In genomic region chr2:19714025-19714424, GRCm38 (mm10) we compare ENCODE assay signal across 25 mouse cellular contexts. TPM values are rescaled to one million over a fixed set of nuclear protein-coding genes. Genes with fewer than 3 reads are reported as not detected.
DNase-seq lines count a peak whose midpoint lies in the region; ATAC-seq and TF ChIP-seq lines count a peak whose summit lies in the region.
"Had no signal": no experiment of that assay in that cellular context is flagged by ENCODE, and none has a peak within 500 bp of the region (broad histone marks: within the 10 kb centered on the region; RNA-seq: fewer than 3 reads in every experiment).

No protein-coding gene starts in this region.

- TF ChIP-seq RAD21 in MEL (IDR thresholded peaks at IDR 0.05; ENCODE audit: low read depth, low read length), result no peak

- TF ChIP-seq POLR2A in MEL (IDR thresholded peaks at IDR 0.05; ENCODE audit: control insufficient read depth in 1 of 2, insufficient read depth in 1 of 2, low read depth in 1 of 2, low read length in 2 of 2, poor library complexity in 1 of 2), result no peak

- WGBS in liver, embryonic 16.5 days (ENCODE audit: insufficient replicate concordance), result 31% methylated on average over 3 of the region's 3 CpGs

- no peak overlapping the region for H3K9ac ChIP-seq in MEL (ENCODE audit: control insufficient read depth, low read depth, low read length, poor library complexity, severe bottlenecking)
- H3K9ac ChIP-seq in liver, embryonic 16.5 days (ENCODE audit: low read depth, low read length), result no peak overlapping the region
- H3K9ac ChIP-seq: forebrain, embryonic 12.5 days; kidney, embryonic 15.5 days; limb, embryonic 13.5 days; lung, embryonic 14.5 days; neural tube, embryonic 12.5 days had no signal

- H3K79me2 ChIP-seq in MEL (ENCODE audit: control insufficient read depth, insufficient read depth, low read length, poor library complexity), result no peaks in the 10 kb centered on the region

- no peaks in the 10 kb centered on the region for H3K9me3 ChIP-seq in MEL (replicated peaks; ENCODE audit: insufficient read depth, low read length)
- H3K9me3 ChIP-seq in liver, embryonic 16.5 days (replicated peaks; ENCODE audit: control insufficient read depth, low read length), result no peaks in the 10 kb centered on the region
- H3K9me3 ChIP-seq: forebrain, embryonic 12.5 days; kidney, embryonic 15.5 days; limb, embryonic 13.5 days; megakaryocyte, embryonic 14.5 days; neural tube, embryonic 12.5 days had no signal

- no peaks in the 10 kb centered on the region for H3K27me3 ChIP-seq in MEL (ENCODE audit: control insufficient read depth in 1 of 2, insufficient read depth in 2 of 2, low read length in 2 of 2)
- H3K27me3 ChIP-seq in liver, embryonic 16.5 days (ENCODE audit: control insufficient read depth, insufficient read depth, low read depth, low read length), result no peaks in the 10 kb centered on the region
- H3K27me3 ChIP-seq: forebrain, embryonic 12.5 days; kidney, embryonic 15.5 days; limb, embryonic 13.5 days; megakaryocyte, embryonic 14.5 days; neural tube, embryonic 12.5 days had no signal

- no peak for TF ChIP-seq CTCF in MEL (IDR thresholded peaks at IDR 0.05 in 2 of 3, conservative IDR thresholded peaks at IDR 0.05 in 1 of 3; ENCODE audit: control insufficient read depth in 1 of 3, insufficient read depth in 1 of 3, low read depth in 2 of 3, low read length in 3 of 3, poor library complexity in 1 of 3, severe bottlenecking in 1 of 3)

- 0 out of 4 replicates have a peak, but pooled peaks of 1 of the 2 experiments have one; percentile 4 for TF ChIP-seq EP300 in MEL (IDR thresholded peaks at IDR 0.05; ENCODE audit: low read depth in 1 of 2, low read length in 2 of 2)

- intact Hi-C loops in heart, postnatal 25 days (cut with DNase I), result loop anchor here (10.0 kb wide), 1 partner anchor 201 kb away; no protein-coding TSS in a partner anchor
- intact Hi-C loops in left cerebral cortex, postnatal 4 days (cut with DNase I), result loop anchor here (10.0 kb wide), 1 partner anchor 781 kb away; no protein-coding TSS in a partner anchor

- peaks cover 0 to 4% of the 10 kb centered on the region in 2 experiments; a peak in 2 of 4 replicates for H3K4me1 ChIP-seq in MEL (ENCODE audit: control insufficient read depth in 1 of 2, insufficient read depth in 2 of 2, low read length in 2 of 2)
- H3K4me1 ChIP-seq in liver, embryonic 16.5 days (ENCODE audit: control insufficient read depth, low read depth, low read length), result no peaks in the 10 kb centered on the region; the same call in 1 of the 2 replicates
- H3K4me1 ChIP-seq: forebrain, embryonic 12.5 days; limb, embryonic 13.5 days; megakaryocyte, embryonic 14.5 days; neural tube, embryonic 12.5 days had no signal

- H3K36me3 ChIP-seq in MEL (ENCODE audit: control insufficient read depth in 1 of 2, insufficient read depth in 2 of 2, low read length in 2 of 2), result no peaks in the 10 kb centered on the region
- H3K36me3 ChIP-seq in liver, embryonic 16.5 days (ENCODE audit: control insufficient read depth, insufficient read depth), result no peaks in the 10 kb centered on the region
- H3K36me3 ChIP-seq: forebrain, embryonic 12.5 days; kidney, embryonic 15.5 days; limb, embryonic 13.5 days; neural tube, embryonic 12.5 days had no signal

- ATAC-seq in liver, embryonic 16.5 days (ENCODE audit: low read depth), result peak; percentile 81
- ATAC-seq: hindbrain, postnatal 0 days; intestine, embryonic 16.5 days had no signal

- DNase-seq in heart, adult 11 months, result peak; percentile 70
- no peak for DNase-seq in heart, postnatal 25 days (ENCODE audit: low spot score)
- DNase-seq in MEL (ENCODE audit: low read depth, low spot score) (peak; percentile 41), liver (peak; percentile 25)
- DNase-seq in left cerebral cortex, postnatal 4 days, result no peak
- no peak for DNase-seq in natural killer cell, adult 2 months (ENCODE audit: low spot score in 2 of 2)
- DNase-seq in B cell, adult 2 months, result no peak
- DNase-seq: adrenal gland, postnatal 36 days; cerebellum, adult 11 months; cerebellum, adult 9-11 months; gastrocnemius, postnatal 25 days; kidney, postnatal 36 days; layer of hippocampus, postnatal 36 days; lung, embryonic 14.5 days; midbrain, embryonic 14.5 days; right cerebral cortex, postnatal 14 days; thymus, adult 18-20 months had no signal

- no peak overlapping the region for H3K27ac ChIP-seq in MEL (ENCODE audit: control insufficient read depth, low read depth, low read length)
- no peak overlapping the region for H3K27ac ChIP-seq in liver, embryonic 16.5 days (ENCODE audit: low read length)
- H3K27ac ChIP-seq: forebrain, embryonic 12.5 days; hindbrain, postnatal 0 days; kidney, embryonic 15.5 days; limb, embryonic 13.5 days; neural tube, embryonic 12.5 days had no signal

- H3K4me2 ChIP-seq in liver, embryonic 16.5 days (ENCODE audit: low read depth, low read length), result no peak overlapping the region
- H3K4me2 ChIP-seq: forebrain, embryonic 12.5 days; kidney, embryonic 15.5 days; limb, embryonic 13.5 days; lung, embryonic 14.5 days; neural tube, embryonic 12.5 days had no signal

- H3K4me3 ChIP-seq in MEL (ENCODE audit: control insufficient read depth in 1 of 2, insufficient read depth in 1 of 2, low read depth in 2 of 2, low read length in 2 of 2), result no peak overlapping the region
- no peak overlapping the region for H3K4me3 ChIP-seq in liver, embryonic 16.5 days (ENCODE audit: low read depth, low read length)
- H3K4me3 ChIP-seq: forebrain, embryonic 12.5 days; kidney, embryonic 15.5 days; limb, embryonic 13.5 days; megakaryocyte, embryonic 14.5 days; neural tube, embryonic 12.5 days had no signal

TF ChIP-seq in MEL, 35 proteins besides CTCF, POLR2A, EP300 and RAD21:
- peak; percentile 12; the same call in 1 of the 2 replicates for TF ChIP-seq NRF1 (IDR thresholded peaks at IDR 0.05; ENCODE audit: insufficient read depth, low read depth, low read length, poor library complexity, severe bottlenecking)
- peak; percentile 28; the same call in 1 of the 2 replicates for TF ChIP-seq GATA1 (IDR thresholded peaks at IDR 0.05; ENCODE audit: low read depth, low read length)
- TF ChIP-seq TAL1 (IDR thresholded peaks at IDR 0.05; ENCODE audit: low read length), result peak; percentile 51
- no peak for TF ChIP-seq ELF1 (IDR thresholded peaks at IDR 0.05; ENCODE audit: low read depth, low read length)

RNA-seq across cellular contexts. Expression of gene Otud1, which starts 56.5 kb away (rescaled TPM):
- total RNA-seq in heart, postnatal 25 days (2021), result 10 to 100 TPM; 18.9 to 21.0 TPM
- 0.27 and 0.29 TPM in 2 replicates for total RNA-seq in MEL (2012; rRNA removed)
- polyA plus RNA-seq in MEL (2012; ENCODE audit: insufficient read depth in 1 of 2, insufficient read length in 2 of 2, low read depth in 1 of 2, low replicate concordance in 2 of 2, missing spikeins in 1 of 2), result under 1 TPM in 1 of 2 experiments, not detected in 1; 0.45 TPM
- 0.56 and 0.73 TPM in 2 replicates for polyA plus RNA-seq in liver, embryonic 16.5 days (2015; fragmentation: Nextera tagmentation; extraction: Ambion mirVana)
- total RNA-seq in left cerebral cortex, postnatal 4 days (2021), result 10 to 100 TPM; 11.3 to 11.6 TPM

Comparison
In these comparisons a context has a peak if more than half of its experiments do, and no peak if none do; other contexts are left out.
1. DNase-seq: peak in heart, adult 11 months (single experiment), MEL (single experiment) and liver (single experiment); none in heart, postnatal 25 days (single experiment), left cerebral cortex, postnatal 4 days (single experiment), natural killer cell, adult 2 months (0 of 2) and B cell, adult 2 months (0 of 2).